Mouse (Mus musculus) intestine, embryonic 16.5 days (tissue): ENCODE data around the gene Sf1. TPM values are rescaled to one million over a fixed set of nuclear protein-coding genes. Genes with fewer than 3 reads are reported as not detected.
A peak's percentile ranks its signal among the peaks of the same experiment; 100 is the strongest.

ENCODE experiments used
- ATAC-seq: fragments of 200-750 bp; cut with Nextera tagmentation; 2 replicates; pipeline ENCODE4 v1.8.0; 2017; ENCODE audit warnings: moderate TSS enrichment, moderate library complexity
- H3K27ac ChIP-seq: fragments of 300-500 bp; sonication (generic); 2 replicates; pipeline ENCODE4 v1.5.1; 2014; ENCODE audit warnings: mild to moderate bottlenecking, low read length
- H3K27me3 ChIP-seq: fragments of 300-500 bp; sonication (generic); replicated peaks from 2 replicates; pipeline ENCODE4 v1.6.1; 2014; ENCODE audit warnings: low read length, control low read depth, mixed read lengths; ENCODE audit not compliant: control insufficient read depth, insufficient read depth
- H3K36me3 ChIP-seq: fragments of 300-500 bp; sonication (generic); 2 replicates; pipeline ENCODE4 v1.6.1; 2014; ENCODE audit warnings: low read length, control low read depth; ENCODE audit not compliant: control insufficient read depth, insufficient read depth
- H3K4me1 ChIP-seq: fragments of 300-500 bp; sonication (generic); 2 replicates; pipeline ENCODE4 v1.6.1; 2014; ENCODE audit warnings: low read length, control low read depth, mixed read lengths; ENCODE audit not compliant: control insufficient read depth, insufficient read depth
- H3K4me2 ChIP-seq: fragments of 300-500 bp; sonication (generic); 2 replicates; pipeline ENCODE4 v1.6.1; 2014; ENCODE audit warnings: low read depth, low read length, control low read depth
- H3K4me3 ChIP-seq: fragments of 300-500 bp; sonication (generic); 2 replicates; pipeline ENCODE4 v1.5.1; 2014; ENCODE audit warnings: mild to moderate bottlenecking, low read length
- H3K9ac ChIP-seq: fragments of 300-500 bp; sonication (generic); 2 replicates; pipeline ENCODE4 v1.6.1; 2014; ENCODE audit warnings: low read depth, low read length
- H3K9me3 ChIP-seq: fragments of 300-500 bp; sonication (generic); 2 replicates; pipeline ENCODE4 v1.6.1; 2016; ENCODE audit warnings: low read length, control low read depth; ENCODE audit not compliant: control insufficient read depth
- WGBS: fragments of 180-500 bp; shearing (Covaris S2); extraction: QIAGEN DNeasy Blood & Tissue Kit; methylation state at CpG from one replicate; pipeline ENCODE4 v1.1.7; 2014; 5-methylcytosine and 5-hydroxymethylcytosine counted together
- polyA plus RNA-seq: library from polyadenylated mRNA; unstranded; fragments of >200 nt; fragmentation: Nextera tagmentation; extraction: Ambion mirVana; gene quantifications from 2 replicates; pipeline ENCODE4 v1.2.1, GENCODE M21; 2015

Sf1 gene
- polyA plus RNA-seq, 1 experiment from 2014 or later = 94.7 TPM

DNA sequence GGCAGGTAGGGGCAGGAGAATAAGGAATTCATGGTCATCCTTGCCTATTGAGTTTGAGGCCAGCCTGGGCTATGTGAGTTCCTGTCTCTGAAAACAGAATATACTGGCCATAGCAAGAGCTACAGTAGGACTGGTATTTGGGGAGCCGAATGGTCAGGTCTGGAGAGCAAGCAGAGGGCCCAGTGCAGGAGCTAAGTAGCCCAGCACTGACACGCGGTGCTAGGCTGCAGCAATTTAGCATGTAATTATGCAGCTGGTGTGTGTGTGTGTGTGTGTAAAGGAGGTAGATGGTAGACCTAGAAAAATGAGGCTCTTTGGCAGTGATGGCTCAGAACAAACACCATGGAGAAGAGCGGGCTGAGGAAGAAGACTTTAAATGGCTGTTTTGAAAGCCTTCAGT lies 15.9 kb upstream of the Sf1 start:
- ATAC-seq = no peak
- no peak overlapping the region for H3K4me3 ChIP-seq
- no peaks in the 10 kb centered on the region for H3K27me3 ChIP-seq
- H3K9me3 ChIP-seq = no peaks in the 10 kb centered on the region
- H3K27ac ChIP-seq = no peak overlapping the region
- 97% methylated on average over 4 of the region's 4 CpGs for WGBS
- no peaks in the 10 kb centered on the region for H3K36me3 ChIP-seq
- H3K4me2 ChIP-seq = no peak overlapping the region
- H3K4me1 ChIP-seq = no peaks in the 10 kb centered on the region; the same call in 1 of the 2 replicates
- no peak overlapping the region for H3K9ac ChIP-seq

DNA sequence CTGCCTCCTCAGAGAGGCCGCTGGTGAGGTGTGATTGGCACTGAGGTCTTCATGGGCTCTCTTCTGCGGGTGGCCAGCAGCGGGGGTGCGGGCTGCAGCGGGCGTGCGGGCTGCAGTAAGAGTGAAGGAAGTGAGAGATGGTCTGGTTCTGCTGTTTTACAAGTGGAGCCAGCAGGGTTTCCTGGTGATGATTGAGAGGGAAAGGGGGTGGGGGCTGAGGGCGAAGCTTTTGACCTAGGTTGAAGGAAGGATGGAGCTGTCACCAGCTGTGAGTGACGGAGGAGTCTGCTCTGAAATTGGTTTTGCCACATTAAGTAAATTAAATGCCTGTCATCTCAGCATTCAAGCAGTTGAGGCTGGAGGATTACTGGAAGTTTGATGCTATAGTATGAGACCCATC lies 14.8 kb upstream of the Sf1 start:
- Histone ChIP-seq H3K4me2 (no peak overlapping the region), H3K9ac (no peak overlapping the region), H3K4me3 (no peak overlapping the region), H3K27me3 (no peaks in the 10 kb centered on the region), H3K4me1 (no peaks in the 10 kb centered on the region; the same call in 1 of the 2 replicates), H3K36me3 (no peaks in the 10 kb centered on the region), H3K27ac (no peak overlapping the region), H3K9me3 (no peaks in the 10 kb centered on the region)
- ATAC-seq = no peak
- WGBS = 77% methylated on average over 9 of the region's 9 CpGs

DNA sequence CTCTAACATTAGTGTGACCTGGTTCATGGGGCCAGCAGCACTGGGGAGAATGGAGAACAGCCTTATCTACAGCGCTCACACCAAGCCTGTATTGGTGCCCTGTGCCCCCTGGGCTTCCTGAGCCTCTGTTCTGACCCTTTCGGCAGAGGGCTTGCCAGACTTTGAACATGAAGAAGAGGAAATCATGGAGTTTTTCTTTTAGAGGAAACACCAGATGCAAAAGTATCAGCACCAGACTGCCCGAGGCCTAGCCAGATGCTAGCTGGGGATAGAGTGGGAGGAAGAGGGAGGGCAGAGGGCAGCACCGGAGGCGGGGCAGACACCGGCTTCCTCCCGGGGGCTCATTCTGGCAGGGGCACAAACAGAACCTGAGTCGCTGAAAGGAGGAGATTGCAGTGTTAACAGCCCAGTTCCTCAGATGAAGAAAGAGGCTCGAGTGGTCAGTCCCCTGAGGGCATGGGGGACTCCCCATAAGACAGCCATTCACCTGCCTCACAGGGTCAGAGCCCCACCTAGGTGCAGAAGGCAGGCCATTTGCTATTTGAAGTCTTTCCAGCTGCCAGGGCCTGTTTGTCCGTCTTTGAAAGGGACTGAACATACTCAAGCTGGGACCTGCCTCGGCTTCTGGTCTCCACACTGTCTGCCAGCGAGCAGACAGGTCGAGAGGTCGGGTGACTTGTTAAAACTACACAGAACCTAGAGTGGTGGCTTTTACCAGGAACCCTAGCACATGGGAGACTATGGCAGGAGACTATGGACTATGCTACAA lies 14.1 kb upstream of the Sf1 start:
- peak; percentile 31; the same call in 1 of the 2 replicates for ATAC-seq
- Histone ChIP-seq H3K4me3 (no peak overlapping the region), H3K36me3 (no peaks in the 10 kb centered on the region), H3K4me1 (no peaks in the 10 kb centered on the region; the same call in 1 of the 2 replicates), H3K27me3 (no peaks in the 10 kb centered on the region), H3K9ac (no peak overlapping the region), H3K9me3 (no peaks in the 10 kb centered on the region), H3K27ac (no peak overlapping the region), H3K4me2 (no peak overlapping the region)
- 40% methylated on average over 14 of the region's 14 CpGs for WGBS

DNA sequence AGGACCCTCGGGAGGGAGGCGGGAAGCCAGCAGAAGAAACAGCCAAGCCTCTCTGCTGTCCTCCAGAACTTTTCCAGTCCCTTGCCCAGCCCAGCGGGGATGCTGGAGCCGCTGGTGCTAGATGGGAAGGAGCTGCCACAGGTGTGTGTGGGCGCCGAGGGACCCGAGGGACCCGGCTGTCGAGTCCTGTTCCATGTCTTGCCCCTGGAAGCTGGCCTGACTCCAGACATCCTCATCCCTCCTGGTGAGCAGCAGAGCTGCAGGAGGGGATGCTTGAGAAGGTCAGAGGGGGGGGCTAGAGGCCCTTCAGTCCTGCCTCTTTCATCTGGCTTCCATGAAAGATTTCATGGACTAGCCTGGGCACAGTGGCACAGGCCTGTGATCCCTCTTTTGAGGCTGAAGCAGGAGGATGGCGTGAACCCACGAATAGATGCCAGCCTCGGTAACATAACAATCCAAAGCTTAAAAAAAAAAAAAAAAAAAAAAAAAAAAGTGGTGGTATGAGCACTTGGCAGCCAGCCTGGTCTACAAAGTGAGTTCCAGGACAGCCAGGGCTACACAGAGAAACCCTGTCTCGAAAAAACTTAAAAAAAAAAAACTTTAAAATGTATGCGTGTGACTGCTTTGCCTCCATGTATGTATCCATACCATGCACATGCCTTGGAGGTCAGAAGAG lies 11.9 kb upstream of the Sf1 start:
- Histone ChIP-seq H3K9me3 (no peaks in the 10 kb centered on the region), H3K4me2 (no peak overlapping the region), H3K9ac (no peak overlapping the region), H3K27ac (no peak overlapping the region), H3K4me1 (no peaks in the 10 kb centered on the region; the same call in 1 of the 2 replicates), H3K4me3 (no peak overlapping the region), H3K36me3 (no peaks in the 10 kb centered on the region), H3K27me3 (no peaks in the 10 kb centered on the region)
- WGBS = 70% methylated on average over 14 of the region's 14 CpGs
- no peak for ATAC-seq

DNA sequence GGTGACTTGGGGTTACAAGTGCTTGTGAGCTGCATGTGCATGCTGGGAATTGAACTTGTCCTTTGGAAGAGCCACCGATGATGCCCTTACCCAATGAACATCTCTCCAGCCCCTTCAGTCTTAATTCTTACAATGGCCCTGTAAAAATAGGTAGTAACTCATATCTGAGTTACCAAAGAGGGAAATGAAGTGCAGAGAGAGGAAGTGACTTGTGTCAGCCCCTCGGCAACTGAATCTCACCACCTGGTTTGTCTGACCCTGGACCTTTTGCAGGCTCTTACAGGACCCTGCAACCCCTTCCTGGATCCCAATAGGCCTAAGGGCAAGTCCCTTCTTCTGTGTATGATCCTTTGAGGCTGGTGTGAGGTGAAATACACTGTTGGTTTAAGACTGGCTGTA lies 11.4 kb upstream of the Sf1 start:
- WGBS = 88% methylated on average over 2 of the region's 2 CpGs
- H3K9ac ChIP-seq = no peak overlapping the region
- ATAC-seq = no peak

DNA sequence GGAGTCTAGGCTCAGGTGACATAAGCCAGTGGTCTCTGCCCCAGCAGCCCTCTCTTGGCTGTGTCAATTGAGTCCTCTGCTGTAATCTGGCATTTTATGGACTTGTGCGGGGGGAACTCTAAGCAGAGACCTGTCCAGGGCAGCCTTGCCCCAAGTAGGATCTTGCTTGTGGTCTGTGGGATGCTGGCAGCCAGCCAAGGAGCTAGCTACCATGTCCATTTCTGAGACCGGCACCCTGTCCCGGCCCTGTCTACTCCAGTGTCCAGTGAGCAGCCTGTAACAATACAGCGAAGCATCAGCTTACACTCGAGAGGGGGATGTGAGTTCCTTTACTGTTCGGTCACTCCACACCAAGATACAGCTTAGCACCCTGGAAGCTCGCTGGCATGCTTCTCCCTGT lies 9.5 kb upstream of the Sf1 start:
- Histone ChIP-seq H3K9ac (no peak overlapping the region), H3K27me3 (no peaks in the 10 kb centered on the region), H3K4me3 (no peak overlapping the region), H3K4me2 (no peak overlapping the region), H3K4me1 (no peaks in the 10 kb centered on the region; the same call in 1 of the 2 replicates), H3K9me3 (no peaks in the 10 kb centered on the region), H3K27ac (no peak overlapping the region), H3K36me3 (no peaks in the 10 kb centered on the region)
- no peak for ATAC-seq
- 88% methylated on average over 7 of the region's 7 CpGs for WGBS

More for the DNA sequence above, 11.4 kb upstream of the Sf1 start:
- no peaks in the 10 kb centered on the region for H3K36me3 ChIP-seq
- no peaks in the 10 kb centered on the region for H3K27me3 ChIP-seq
- H3K4me1 ChIP-seq = no peaks in the 10 kb centered on the region; the same call in 1 of the 2 replicates
- no peak overlapping the region for H3K4me3 ChIP-seq
- H3K4me2 ChIP-seq = no peak overlapping the region
- H3K9me3 ChIP-seq = no peaks in the 10 kb centered on the region
- H3K27ac ChIP-seq = no peak overlapping the region

DNA sequence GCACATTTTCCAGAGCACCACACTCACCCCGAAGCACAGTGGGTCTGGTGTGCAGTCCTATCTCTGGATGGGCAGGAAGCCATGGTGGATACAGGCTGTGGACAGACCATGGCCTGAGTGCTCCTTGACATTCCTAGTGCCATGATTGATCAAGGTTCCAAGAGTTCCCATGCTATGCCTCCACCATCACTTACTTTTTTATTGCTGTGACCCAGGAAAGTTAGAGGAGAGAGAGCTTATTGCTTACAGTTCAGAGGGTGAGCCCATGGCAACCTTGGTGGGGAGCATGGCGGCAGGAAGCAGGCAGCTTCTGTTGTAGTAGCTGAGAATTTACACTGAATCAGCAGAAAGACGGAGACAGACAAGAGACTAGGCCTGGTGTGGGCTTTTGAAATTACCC lies 2.2 kb upstream of the Sf1 start:
- H3K36me3 ChIP-seq = peaks cover 6% of the 10 kb centered on the region
- no peak for ATAC-seq
- H3K27me3 ChIP-seq = no peaks in the 10 kb centered on the region
- no peak overlapping the region for H3K4me2 ChIP-seq
- no peaks in the 10 kb centered on the region for H3K9me3 ChIP-seq
- WGBS = 95% methylated on average over 3 of the region's 3 CpGs
- no peak overlapping the region for H3K9ac ChIP-seq
- H3K27ac ChIP-seq = no peak overlapping the region
- no peak overlapping the region for H3K4me3 ChIP-seq
- H3K4me1 ChIP-seq = peaks cover 14% of the 10 kb centered on the region

DNA sequence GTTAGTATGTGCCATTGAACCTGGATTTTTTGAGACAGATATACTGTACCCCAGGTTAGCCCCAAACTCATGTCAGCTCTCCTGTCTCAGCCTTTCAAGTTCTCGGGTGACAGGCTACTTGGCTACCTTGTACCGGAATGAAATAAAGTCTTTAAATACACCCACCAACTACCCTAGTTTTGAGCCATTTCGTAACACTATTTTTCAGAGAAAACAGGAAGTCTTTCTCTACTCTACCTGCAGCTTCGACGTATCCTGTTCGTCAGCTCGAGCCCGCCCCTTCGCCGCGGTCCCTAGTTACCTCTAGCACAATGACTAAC lies 439 bp upstream of the Sf1 start:
- ATAC-seq = peak; percentile 91
- peaks cover 18% of the 10 kb centered on the region for H3K4me1 ChIP-seq
- peaks cover 11% of the 10 kb centered on the region for H3K36me3 ChIP-seq
- peak overlapping the region; percentile 53 for H3K9ac ChIP-seq
- no peaks in the 10 kb centered on the region for H3K9me3 ChIP-seq
- H3K27me3 ChIP-seq = no peaks in the 10 kb centered on the region
- H3K4me2 ChIP-seq = peak overlapping the region; percentile 49
- H3K27ac ChIP-seq = peak overlapping the region; percentile 67
- peak overlapping the region; percentile 98 for H3K4me3 ChIP-seq
- 1% methylated on average over 11 of the region's 11 CpGs for WGBS

DNA sequence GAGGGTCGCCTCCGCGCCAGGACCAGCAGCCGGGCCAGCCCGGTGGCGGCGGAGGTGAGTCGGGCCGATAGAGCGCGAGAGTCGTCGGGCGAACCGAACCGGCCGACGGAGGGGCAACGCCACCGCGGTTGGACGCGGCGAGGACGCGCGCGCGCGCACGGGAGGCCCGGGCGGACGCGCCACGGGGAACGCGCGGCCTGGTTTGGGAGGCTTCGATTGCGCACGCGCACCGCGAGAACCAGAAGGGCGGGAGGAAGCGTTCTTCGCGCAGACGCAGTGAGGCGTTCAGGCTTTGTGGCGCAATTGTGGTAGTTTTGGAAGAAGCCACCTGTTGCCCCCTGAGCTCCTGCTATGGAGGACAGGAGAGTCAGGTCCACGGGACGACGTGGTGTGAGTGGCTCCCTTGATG lies 831 bp downstream of the Sf1 start:
- Histone ChIP-seq H3K4me1 (peaks cover 18% of the 10 kb centered on the region), H3K4me3 (peak overlapping the region; percentile 98), H3K36me3 (peaks cover 11% of the 10 kb centered on the region), H3K9ac (peak overlapping the region; percentile 99), H3K27ac (peak overlapping the region; percentile 100), H3K27me3 (no peaks in the 10 kb centered on the region), H3K4me2 (peak overlapping the region; percentile 65), H3K9me3 (no peaks in the 10 kb centered on the region)
- WGBS = under 1% methylated on average over 55 of the region's 55 CpGs
- ATAC-seq = 0 out of 2 replicates have a peak, but pooled peaks have one; percentile 1
